Mouse (Mus musculus): ENCODE measurements around the gene Fxyd6. TPM values are rescaled to one million over a fixed set of nuclear protein-coding genes. Genes with fewer than 3 reads are reported as not detected.

Fxyd6 gene
- total RNA-seq, 2 experiments from 2014 or later: 284 to 286 TPM

DNA sequence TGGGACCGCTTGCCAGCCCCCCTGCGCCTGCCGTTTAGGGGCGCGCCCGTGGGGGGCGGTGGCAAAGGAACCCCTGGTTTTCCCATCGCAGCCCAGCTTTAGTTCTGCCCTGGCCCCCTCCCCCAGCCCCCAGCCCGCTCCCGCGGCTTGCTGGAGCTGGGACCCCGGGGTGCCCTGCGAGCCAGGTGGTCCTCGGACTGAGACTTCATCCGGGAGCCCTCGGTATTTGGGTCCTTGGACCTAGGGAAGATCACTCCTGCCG, 60.6 kb downstream of the Fxyd6 start:
- intact Hi-C loops (cut with DNase I): loop anchor here (10.0 kb wide), 1 partner anchor 154 kb away; no protein-coding TSS in a partner anchor
- DNase-seq (ENCODE audit: extremely low spot score in 1 of 2, low spot score in 2 of 2): peak in 1 of 2 experiments; percentile 48

DNA sequence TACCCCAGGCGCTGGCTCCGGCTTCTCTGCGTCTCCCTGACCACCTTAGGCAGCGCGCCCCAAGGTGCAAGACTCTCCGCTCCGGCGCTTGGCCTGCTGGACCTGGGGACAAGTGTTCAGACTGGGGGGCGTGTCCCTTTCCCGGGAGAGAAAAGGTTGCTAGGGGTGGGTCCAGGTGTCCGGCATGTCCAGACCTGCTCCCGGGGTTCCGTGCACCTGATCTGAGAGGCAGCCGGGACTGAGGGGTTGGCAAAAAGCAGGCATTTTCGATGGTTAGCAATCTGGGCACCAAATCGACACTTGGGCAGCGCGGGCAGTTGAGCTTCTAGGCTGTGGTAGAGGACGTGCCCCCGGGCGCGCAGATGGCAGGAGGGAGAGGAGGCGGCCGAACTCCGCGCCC, 61.2 kb downstream of the Fxyd6 start:
- intact Hi-C loops (cut with DNase I): loop anchor here (10.0 kb wide), 1 partner anchor 154 kb away; no protein-coding TSS in a partner anchor
- DNase-seq (ENCODE audit: extremely low spot score in 1 of 2, low spot score in 2 of 2): peak in 1 of 2 experiments; percentile 45

DNA sequence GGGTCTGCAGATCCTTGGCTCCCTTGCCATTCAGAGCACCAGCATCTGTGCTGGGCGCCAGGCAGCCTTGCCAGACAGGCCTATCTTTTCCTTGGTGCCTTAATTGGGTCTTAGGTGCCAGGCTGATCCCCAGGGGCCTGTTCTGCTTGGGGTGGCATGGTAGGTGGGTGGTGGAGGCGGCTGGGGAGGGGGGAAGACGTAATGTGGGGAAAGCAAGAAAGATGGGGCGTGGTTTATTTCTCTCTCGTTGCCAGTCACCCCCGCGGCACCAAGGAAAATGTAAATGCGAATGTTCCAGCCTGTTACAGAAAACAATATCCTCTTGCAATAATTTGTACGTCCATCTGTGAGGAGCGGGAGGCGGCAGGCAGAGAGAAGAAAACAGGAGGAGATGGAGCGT, 62.7 kb downstream of the Fxyd6 start:
- intact Hi-C loops (cut with DNase I): loop anchor here (10.0 kb wide), 1 partner anchor 152 kb away; no protein-coding TSS in a partner anchor
- DNase-seq (ENCODE audit: extremely low spot score in 1 of 2, low spot score in 2 of 2): peak in 1 of 2 experiments; percentile 50

DNA sequence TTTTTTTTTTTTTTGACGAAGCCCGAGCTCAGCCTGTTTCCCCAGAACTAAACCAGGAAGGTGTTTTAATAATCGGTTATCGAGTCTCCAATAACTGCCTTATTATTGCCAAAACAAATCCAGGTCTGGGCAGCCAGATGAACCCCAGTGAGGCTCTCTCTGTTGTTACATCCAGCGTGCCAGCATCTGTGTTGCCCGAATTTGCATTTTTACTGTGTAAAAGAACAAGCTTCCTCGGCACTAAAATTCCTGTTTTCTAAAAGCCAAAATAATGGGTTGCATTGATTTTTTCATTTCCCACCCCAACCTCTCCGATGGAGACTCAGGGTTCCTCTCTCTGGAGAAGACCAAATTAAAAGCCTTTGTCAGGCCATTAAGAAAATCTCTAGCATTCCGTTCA, 63.1 kb downstream of the Fxyd6 start:
- DNase-seq (ENCODE audit: extremely low spot score in 1 of 2, low spot score in 2 of 2): no peak
- intact Hi-C loops (cut with DNase I): loop anchor here (10.0 kb wide), 1 partner anchor 152 kb away; no protein-coding TSS in a partner anchor

DNA sequence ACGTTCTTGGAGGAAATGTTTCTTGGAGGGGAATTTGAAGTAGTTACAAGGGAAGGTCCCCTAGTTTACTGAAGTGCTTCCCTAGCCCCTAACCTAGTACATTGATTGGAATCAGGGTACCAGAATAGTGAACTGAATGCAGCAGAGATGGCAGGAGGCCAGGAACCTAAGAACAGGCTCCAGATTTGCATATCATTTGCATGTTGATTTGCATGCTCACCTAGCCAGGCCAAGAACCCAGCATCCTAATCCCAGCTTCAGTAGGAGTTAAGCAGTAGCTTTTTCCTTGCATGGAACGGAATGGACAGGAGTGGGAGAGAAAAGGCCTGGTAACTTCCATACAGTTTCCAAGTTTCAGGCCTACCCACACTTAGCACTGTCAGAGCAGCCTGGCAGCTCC, 64.2 kb downstream of the Fxyd6 start:
- DNase-seq (ENCODE audit: extremely low spot score in 1 of 2, low spot score in 2 of 2): no peak
- intact Hi-C loops (cut with DNase I): loop anchor here (10.0 kb wide), 1 partner anchor 151 kb away; no protein-coding TSS in a partner anchor

DNA sequence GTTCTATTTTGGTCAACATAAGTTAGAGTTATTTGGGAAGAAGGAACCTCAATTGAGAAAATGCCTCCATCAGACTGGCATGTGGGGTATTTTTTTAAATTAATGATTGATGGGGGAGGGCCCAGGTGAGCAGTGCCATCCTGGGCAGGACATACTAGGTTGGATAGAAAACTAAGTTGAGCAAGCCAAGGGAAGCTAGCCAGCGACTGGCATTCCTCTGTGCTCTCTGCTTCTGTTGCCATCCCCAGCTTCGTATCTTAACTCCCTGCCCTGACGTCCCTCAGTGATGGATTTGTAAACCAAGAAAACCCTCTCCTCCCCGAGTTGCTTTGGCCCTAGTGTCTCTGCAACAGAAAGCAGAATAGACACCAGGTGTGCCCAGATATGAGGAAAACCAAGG, 69.0 kb downstream of the Fxyd6 start:
- no peak for DNase-seq (ENCODE audit: extremely low spot score in 1 of 2, low spot score in 2 of 2)
- intact Hi-C loops (cut with DNase I): loop anchor here (10.0 kb wide), 1 partner anchor 146 kb away; no protein-coding TSS in a partner anchor

DNA sequence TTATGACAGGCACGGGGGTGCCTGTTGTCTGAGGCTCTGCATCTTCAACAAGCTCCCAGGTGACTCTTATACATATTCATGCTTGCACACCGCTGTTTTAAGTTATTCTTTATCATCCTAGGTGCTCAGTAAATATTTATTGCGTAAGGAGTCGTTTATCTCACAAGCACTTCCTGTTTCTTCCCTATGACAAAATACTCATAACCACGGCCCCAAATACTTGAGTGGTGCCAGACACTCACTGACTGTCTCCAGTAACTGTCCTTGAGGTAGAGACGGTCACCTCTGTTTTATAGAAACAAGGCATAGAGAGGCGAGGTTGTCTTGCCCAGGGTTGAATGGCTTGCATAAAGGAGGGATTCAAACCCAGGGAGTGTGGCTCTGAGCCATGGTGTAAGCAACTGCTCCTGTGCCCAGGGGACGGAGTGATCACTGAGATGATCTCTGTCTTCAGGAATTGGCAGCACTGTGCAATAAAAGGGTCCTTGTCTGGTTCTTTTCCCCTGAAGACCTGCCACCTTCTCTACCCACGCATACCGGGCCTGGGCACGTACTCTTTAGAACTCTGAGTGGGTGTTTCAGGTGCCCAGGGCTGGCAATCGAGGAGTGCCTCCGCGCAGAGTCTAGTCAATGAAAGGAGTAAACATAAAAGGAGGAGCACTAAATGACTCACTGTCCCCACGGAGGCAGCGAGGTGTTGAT, 70.2 kb downstream of the Fxyd6 start:
- no peak for DNase-seq (ENCODE audit: extremely low spot score in 1 of 2, low spot score in 2 of 2)
- intact Hi-C loops (cut with DNase I): no loop called here

DNA sequence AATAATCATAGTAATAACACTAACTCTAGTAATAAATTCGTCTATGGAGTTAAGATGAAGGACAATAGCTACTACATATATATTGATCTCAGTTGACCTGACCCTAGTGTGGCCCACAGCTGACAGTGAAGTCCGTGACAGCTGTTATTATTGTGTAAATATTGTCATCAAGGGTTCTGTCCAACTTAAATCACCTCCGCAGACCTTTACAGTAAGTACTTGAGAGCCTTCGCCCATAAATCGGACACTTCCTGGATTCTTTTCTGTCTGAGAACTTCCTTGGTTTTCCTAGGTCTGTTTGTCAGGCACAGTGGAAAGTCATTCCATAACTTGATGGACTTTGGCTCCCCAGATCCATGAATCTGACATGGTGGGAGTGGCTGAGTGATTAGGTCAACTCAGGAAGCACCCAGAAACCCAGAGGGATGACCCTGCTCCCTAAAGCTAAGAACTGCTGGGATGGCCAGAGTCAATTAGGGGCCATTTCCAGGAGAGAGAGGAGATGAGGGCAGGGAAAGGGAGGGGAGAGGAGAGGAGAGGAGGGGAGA, 74.3 kb downstream of the Fxyd6 start:
- intact Hi-C loops (cut with DNase I): no loop called here
- DNase-seq (ENCODE audit: extremely low spot score in 1 of 2, low spot score in 2 of 2): no peak

Other genes starting within 250 kb of the Fxyd6 start
- gene Scn4b, start 231.8 kb upstream of the Fxyd6 start, total RNA-seq (2021): 10 to 100 TPM in 1 of 2 experiments, 1 to 10 TPM in 1; 4.4 to 11.9 TPM
- under 1 TPM in 1 of 2 experiments, not detected in 1; 0.32 TPM for gene BC049352, start 188.2 kb upstream of the Fxyd6 start, total RNA-seq (2021)
- not detected for gene Tmprss4, start 166.1 kb upstream of the Fxyd6 start, total RNA-seq (2021)
- gene Il10ra, start 101.0 kb upstream of the Fxyd6 start, total RNA-seq (2021): 1 to 10 TPM; 2.2 to 2.4 TPM
- not detected for gene Tmprss13, start 51.1 kb upstream of the Fxyd6 start, total RNA-seq (2021)
- gene Fxyd2, start 29.5 kb downstream of the Fxyd6 start, total RNA-seq (2021): 1 to 10 TPM; 7.2 to 8.1 TPM
- gene Dscaml1, start 56.4 kb downstream of the Fxyd6 start, total RNA-seq (2021): 10 to 100 TPM; 35.7 to 38.0 TPM

All from left cerebral cortex, postnatal 10 days (tissue).